Mouse (Mus musculus) frontal cortex, postnatal 14 days (tissue): Measurements from ENCODE around the gene Cyb5d2.
"Not testable (repeated sequence)": the region's sequence is repeated elsewhere in the genome, so short reads cannot be mapped to it uniquely, and the experiment has no call there.

Experiments used
- DNase-seq, 2 experiments: peaks; one replicate each; pipeline ENCODE4 v3.0.0; 2022; ENCODE audit warnings: low spot score in 2 of 2

Cyb5d2 gene

GRCm38 (mm10) chr11:72778957-72779356, 17.0 kb downstream of the Cyb5d2 start:
- no peak for DNase-seq

GRCm38 (mm10) chr11:72772611-72773010, 23.3 kb downstream of the Cyb5d2 start:
- not testable (repeated sequence) for DNase-seq

GRCm38 (mm10) chr11:72771461-72771860, 24.5 kb downstream of the Cyb5d2 start:
- DNase-seq, result no peak

- no peak for DNase-seq
These were observed 25.1 kb downstream of the Cyb5d2 start for GRCm38 (mm10) chr11:72770816-72771215.

- no peak for DNase-seq
These were observed 25.6 kb downstream of the Cyb5d2 start for GRCm38 (mm10) chr11:72770324-72770723.

GRCm38 (mm10) chr11:72769061-72769460, 26.9 kb downstream of the Cyb5d2 start:
- DNase-seq, result no peak

GRCm38 (mm10) chr11:72767716-72768115, 28.2 kb downstream of the Cyb5d2 start:
- no peak for DNase-seq

- no peak for DNase-seq
These were observed 31.7 kb downstream of the Cyb5d2 start for GRCm38 (mm10) chr11:72764270-72764669.

GRCm38 (mm10) chr11:72760781-72761180, 35.2 kb downstream of the Cyb5d2 start:
- DNase-seq, result no peak

GRCm38 (mm10) chr11:72759581-72759980, 36.4 kb downstream of the Cyb5d2 start:
- no peak for DNase-seq

GRCm38 (mm10) chr11:72758316-72758715, 37.6 kb downstream of the Cyb5d2 start:
- no peak for DNase-seq

GRCm38 (mm10) chr11:72751956-72752355, 44.0 kb downstream of the Cyb5d2 start:
- DNase-seq, result no peak

- no peak for DNase-seq
These were observed 56.9 kb downstream of the Cyb5d2 start for GRCm38 (mm10) chr11:72739048-72739447.

GRCm38 (mm10) chr11:72737517-72737916, 58.4 kb downstream of the Cyb5d2 start:
- not testable (repeated sequence) for DNase-seq

- DNase-seq, result no peak
These were observed 59.6 kb downstream of the Cyb5d2 start for GRCm38 (mm10) chr11:72736320-72736719.

GRCm38 (mm10) chr11:72735519-72735860, 60.5 kb downstream of the Cyb5d2 start:
- no peak for DNase-seq

- no peak for DNase-seq
These were observed 61.0 kb downstream of the Cyb5d2 start for GRCm38 (mm10) chr11:72734840-72735518.

- DNase-seq, result no peak
These were observed 62.2 kb downstream of the Cyb5d2 start for GRCm38 (mm10) chr11:72733736-72734135.
